Mouse (Mus musculus): Measurements from ENCODE around the gene Trmt112.
"Not testable (repeated sequence)": the region's sequence is repeated elsewhere in the genome, so short reads cannot be mapped to it uniquely, and the experiment has no call there.

The Trmt112 gene

GRCm38 (mm10) chr19:6909507-6910289 lies at the start of gene Trmt112, which contains the start of gene Prdx5:
Gene Trmt112, plus strand, starts transcription at chr19:6909698.
Gene Prdx5, minus strand, starts transcription at chr19:6910106.
- in situ Hi-C loops (cut with MboI; ENCODE audit: low sequenced_read_pairs) = no loop called here

- in situ Hi-C loops (cut with MboI; ENCODE audit: low sequenced_read_pairs) = no loop called here
Measured at GRCm38 (mm10) chr19:6859971-6860370, 49.5 kb upstream of the Trmt112 start.

- in situ Hi-C loops (cut with MboI; ENCODE audit: low sequenced_read_pairs) = no loop called here
Measured at GRCm38 (mm10) chr19:6860706-6861105, 48.8 kb upstream of the Trmt112 start.

GRCm38 (mm10) chr19:6861451-6861850 lies 48.0 kb upstream of the Trmt112 start:
- in situ Hi-C loops (cut with MboI; ENCODE audit: low sequenced_read_pairs) = no loop called here

DNA sequence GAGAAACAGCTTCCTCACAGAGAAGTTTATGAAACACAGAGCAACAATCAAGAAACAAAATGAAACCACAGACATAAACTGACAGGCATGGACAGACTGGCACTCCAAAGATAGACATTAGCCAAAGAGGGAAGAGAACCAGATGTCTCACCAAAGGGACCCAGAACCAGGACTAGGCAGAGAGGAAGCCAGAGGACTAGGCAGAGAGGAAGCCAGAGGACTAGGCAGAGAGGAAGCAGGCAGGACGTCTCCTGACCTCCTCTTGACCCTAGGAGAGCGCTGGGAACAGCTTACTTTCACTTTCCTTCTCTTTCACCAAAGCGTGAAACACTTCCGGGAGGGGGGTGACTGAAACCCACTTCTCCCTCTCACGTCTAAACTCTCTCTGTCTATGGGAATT lies 40.1 kb upstream of the Trmt112 start:
- in situ Hi-C loops (cut with MboI; ENCODE audit: low sequenced_read_pairs) = no loop called here

GRCm38 (mm10) chr19:6871574-6872271 lies 37.8 kb upstream of the Trmt112 start:
- in situ Hi-C loops (cut with MboI; ENCODE audit: low sequenced_read_pairs) = no loop called here

DNA sequence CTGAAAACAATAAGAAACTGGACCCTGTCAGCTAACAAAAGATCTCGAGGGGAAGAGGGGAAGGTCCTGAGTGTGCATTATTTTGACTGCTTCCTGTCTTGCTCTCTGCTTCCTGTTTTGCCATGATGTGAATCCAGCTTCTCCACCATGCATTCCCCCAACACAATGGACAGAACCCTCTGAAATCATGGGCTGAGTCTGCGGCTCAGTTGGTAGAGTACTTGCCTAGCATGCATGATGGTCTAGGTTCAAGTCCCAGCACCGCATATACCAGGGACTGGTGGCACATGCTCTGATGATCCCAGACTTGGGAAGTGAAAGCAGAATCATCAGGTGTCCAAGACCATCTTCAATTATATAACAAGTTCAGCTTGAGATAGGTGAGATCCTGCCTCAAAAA lies 36.8 kb upstream of the Trmt112 start:
- in situ Hi-C loops (cut with MboI; ENCODE audit: low sequenced_read_pairs) = no loop called here

DNA sequence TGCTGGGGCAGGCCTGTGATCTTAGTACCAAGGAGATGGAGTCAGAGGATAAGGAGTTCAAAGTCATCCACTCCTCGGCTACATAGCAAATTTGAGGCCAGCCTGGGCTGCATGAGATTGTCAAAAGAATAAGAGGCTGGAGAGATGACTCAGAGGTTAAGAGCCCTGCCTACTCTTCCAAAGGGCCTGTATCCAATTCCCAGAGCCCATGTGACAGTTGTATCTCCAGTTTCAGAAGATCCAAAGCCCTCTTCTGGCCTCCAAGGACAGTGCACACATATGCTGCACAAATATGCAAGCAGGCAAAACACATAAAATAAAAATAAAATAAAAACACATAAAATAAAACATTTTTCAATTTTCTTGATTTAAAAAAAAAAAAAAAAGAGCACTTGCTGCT lies 35.2 kb upstream of the Trmt112 start:
- in situ Hi-C loops (cut with MboI; ENCODE audit: low sequenced_read_pairs) = no loop called here

- in situ Hi-C loops (cut with MboI; ENCODE audit: low sequenced_read_pairs) = no loop called here
Measured at GRCm38 (mm10) chr19:6875834-6876233, 33.7 kb upstream of the Trmt112 start.

- in situ Hi-C loops (cut with MboI; ENCODE audit: low sequenced_read_pairs) = no loop called here
Measured at GRCm38 (mm10) chr19:6876799-6877198, 32.7 kb upstream of the Trmt112 start.

GRCm38 (mm10) chr19:6877965-6878364 lies 31.5 kb upstream of the Trmt112 start:
- in situ Hi-C loops (cut with MboI; ENCODE audit: low sequenced_read_pairs) = no loop called here

GRCm38 (mm10) chr19:6892512-6892911 lies 17.0 kb upstream of the Trmt112 start:
- in situ Hi-C loops (cut with MboI; ENCODE audit: low sequenced_read_pairs) = no loop called here

DNA sequence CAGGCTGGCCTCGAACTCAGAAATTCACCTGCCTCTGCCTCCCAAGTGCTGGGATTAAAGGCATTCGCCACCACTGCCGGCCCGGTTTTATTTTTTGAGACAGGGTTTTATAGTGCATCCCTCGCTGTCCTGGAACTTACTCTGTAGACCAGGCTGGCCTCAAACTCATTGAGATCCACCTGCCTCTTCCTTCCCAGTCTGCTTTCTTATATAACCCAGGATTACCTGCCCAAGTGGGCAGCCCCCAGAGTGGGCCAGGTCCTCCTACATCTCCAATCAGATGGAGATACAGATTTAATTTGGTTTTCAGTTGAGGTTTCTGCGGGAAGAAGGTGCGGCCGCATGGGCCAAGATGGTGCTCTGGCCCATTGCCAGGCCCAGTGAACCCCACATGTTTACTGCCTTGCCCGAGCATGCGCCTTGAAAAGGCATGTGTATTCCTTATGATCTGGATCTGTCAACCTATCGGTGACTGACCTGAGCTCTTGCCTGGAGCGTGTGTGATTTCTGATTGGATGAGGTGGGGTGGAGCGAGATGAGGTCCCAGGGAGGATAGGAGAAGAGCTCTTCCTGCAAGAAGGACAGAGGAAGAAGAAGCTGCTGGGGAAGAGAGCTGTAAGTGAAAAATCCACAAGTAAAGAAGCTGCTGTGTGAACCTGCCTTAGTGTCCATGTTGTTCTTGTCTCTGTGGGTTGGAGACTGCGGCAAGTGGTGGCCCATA lies 15.6 kb upstream of the Trmt112 start:
- in situ Hi-C loops (cut with MboI; ENCODE audit: low sequenced_read_pairs) = no loop called here

- in situ Hi-C loops (cut with MboI; ENCODE audit: low sequenced_read_pairs) = not testable (repeated sequence)
Measured at GRCm38 (mm10) chr19:6895608-6896305, 13.7 kb upstream of the Trmt112 start.

GRCm38 (mm10) chr19:6899641-6900040 lies 9.9 kb upstream of the Trmt112 start:
- in situ Hi-C loops (cut with MboI; ENCODE audit: low sequenced_read_pairs) = no loop called here

DNA sequence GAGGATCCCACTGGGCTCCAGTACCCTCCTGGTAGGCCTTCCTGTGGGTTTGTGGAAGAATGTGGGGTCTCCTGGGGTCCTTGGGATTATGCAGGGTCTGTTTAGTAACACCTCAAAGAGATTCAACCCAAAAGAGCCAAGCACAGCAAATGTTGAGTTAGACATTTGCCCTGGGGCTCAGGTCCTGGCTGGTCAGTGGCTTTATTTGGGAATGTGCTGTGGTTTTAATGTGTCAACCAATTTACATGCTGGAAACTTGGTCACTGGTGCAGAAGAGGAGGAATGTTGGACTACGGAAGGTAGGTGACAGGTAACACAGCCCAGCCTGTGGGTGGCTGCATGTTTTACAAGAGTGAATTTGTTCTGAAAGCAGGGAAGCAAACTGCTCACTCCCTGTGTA lies 6.5 kb upstream of the Trmt112 start:
- in situ Hi-C loops (cut with MboI; ENCODE audit: low sequenced_read_pairs) = no loop called here

- in situ Hi-C loops (cut with MboI; ENCODE audit: low sequenced_read_pairs) = no loop called here
Measured at GRCm38 (mm10) chr19:6904846-6905245, 4.7 kb upstream of the Trmt112 start.

DNA sequence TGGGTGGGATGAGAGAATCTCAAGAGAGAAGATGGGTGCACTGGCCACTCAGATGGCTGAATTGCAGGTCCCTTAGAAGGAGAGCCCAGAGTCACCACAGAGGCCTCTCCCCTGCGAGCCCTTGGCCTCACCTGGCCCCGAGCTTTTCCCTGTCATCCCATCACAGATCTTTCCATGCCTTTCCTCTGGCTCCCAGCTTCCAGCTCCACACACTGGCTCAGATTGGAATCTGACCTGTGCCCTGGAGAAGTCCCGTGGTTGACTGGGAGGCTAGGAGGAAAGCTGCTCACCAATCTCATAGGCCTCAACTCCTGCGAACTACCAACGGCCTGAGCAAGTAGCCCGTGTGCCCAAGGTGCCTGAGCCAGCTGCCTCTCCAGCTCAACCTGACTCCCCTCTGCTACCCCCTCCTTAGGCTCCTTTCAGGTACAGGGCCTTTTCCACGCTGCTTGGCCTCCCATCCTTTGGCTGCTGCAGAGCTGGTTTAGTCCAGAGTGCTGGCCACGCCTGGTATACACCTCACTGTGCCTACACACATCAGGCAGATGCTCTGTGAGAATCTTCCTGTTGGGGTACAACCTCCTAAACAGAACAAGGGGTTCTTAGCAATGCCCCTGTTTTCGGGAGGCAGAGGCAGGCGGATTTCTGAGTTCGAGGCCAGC lies 3.9 kb upstream of the Trmt112 start:
- in situ Hi-C loops (cut with MboI; ENCODE audit: low sequenced_read_pairs) = no loop called here

GRCm38 (mm10) chr19:6906199-6906598 lies 3.3 kb upstream of the Trmt112 start:
- in situ Hi-C loops (cut with MboI; ENCODE audit: low sequenced_read_pairs) = no loop called here

DNA sequence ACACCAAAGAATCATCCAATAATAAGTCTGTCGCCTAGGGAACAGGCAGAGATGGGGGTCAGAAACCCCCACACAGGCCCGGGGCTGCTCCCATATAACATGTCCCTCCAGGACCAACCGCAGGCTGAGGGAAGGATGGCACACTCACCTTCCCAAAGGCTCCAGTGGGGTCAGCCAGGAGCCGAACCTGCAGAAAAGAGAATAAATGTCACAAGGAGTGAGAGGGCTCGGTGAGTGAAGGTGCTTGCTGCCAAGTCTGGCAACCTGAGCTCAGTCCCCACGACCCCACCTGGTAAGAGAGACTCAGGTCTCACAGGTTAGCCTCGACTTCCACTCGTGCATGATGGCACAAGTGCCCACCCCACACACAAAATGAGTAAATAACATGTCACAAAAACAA lies 2.4 kb upstream of the Trmt112 start:
- in situ Hi-C loops (cut with MboI; ENCODE audit: low sequenced_read_pairs) = no loop called here

Data from CH12F3 (cell line).